ENCODE assay signal across 8 mouse cellular contexts in the genomic region with DNA sequence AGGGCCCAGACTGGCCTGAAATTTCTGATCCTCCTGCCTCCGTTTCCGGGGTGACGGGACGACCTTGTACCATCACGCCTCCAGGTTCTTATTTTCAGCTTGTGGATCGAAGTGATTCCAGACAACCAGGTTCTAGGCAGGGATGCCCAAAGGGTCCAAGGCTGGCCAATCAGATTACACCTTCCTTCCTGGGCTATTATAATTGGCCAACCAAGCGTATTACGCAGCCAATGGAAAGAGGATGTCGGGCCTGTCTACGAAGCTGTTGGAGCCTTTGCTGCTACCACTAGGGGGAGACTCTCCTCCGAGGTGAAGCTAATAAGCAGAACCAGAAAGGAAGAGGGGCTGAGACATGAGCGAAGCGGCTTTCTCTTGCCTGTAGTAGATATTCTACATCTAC. TPM values are rescaled to one million over a fixed set of nuclear protein-coding genes. Genes with fewer than 3 reads are reported as not detected.
DNase-seq lines count a peak whose midpoint lies in the region; ATAC-seq and TF ChIP-seq lines count a peak whose summit lies in the region.

No protein-coding gene starts in this region.

- 11% methylated on average over 13 of the region's 13 CpGs for WGBS in bone marrow, adult 2 months
- WGBS in embryonic facial prominence, embryonic 14.5 days, result 8% methylated on average over 13 of the region's 13 CpGs
- 10% methylated on average over 13 of the region's 13 CpGs for WGBS in heart, embryonic 12.5 days
- 8% methylated on average over 13 of the region's 13 CpGs for WGBS in kidney, embryonic 15.5 days
- WGBS in limb, embryonic 15.5 days, result 7% methylated on average over 13 of the region's 13 CpGs
- WGBS in midbrain, postnatal 0 days, result 3% methylated on average over 13 of the region's 13 CpGs

- no peaks in the 10 kb centered on the region for H3K9me3 ChIP-seq in embryonic facial prominence, embryonic 14.5 days (ENCODE audit: control insufficient read depth, low read length)
- no peaks in the 10 kb centered on the region for H3K9me3 ChIP-seq in heart, embryonic 12.5 days (replicated peaks)
- H3K9me3 ChIP-seq in kidney, embryonic 15.5 days (replicated peaks), result no peaks in the 10 kb centered on the region
- no peaks in the 10 kb centered on the region for H3K9me3 ChIP-seq in limb, embryonic 15.5 days
- no peaks in the 10 kb centered on the region for H3K9me3 ChIP-seq in midbrain, postnatal 0 days (ENCODE audit: low read length)

- H3K27me3 ChIP-seq in embryonic facial prominence, embryonic 14.5 days (replicated peaks; ENCODE audit: control insufficient read depth, insufficient read depth, low read length), result peaks cover 6% of the 10 kb centered on the region
- H3K27me3 ChIP-seq in heart, embryonic 12.5 days (replicated peaks), result peaks cover 15% of the 10 kb centered on the region
- H3K27me3 ChIP-seq in kidney, embryonic 15.5 days, result peaks cover 35% of the 10 kb centered on the region
- H3K27me3 ChIP-seq in limb, embryonic 15.5 days, result peaks cover 32% of the 10 kb centered on the region
- no peaks in the 10 kb centered on the region for H3K27me3 ChIP-seq in midbrain, postnatal 0 days (ENCODE audit: insufficient read depth, low read length)

- DNase-seq in embryonic facial prominence, embryonic 14.5 days (ENCODE audit: low spot score), result peak; percentile 94
- DNase-seq in midbrain, postnatal 0 days (ENCODE audit: low spot score), result peak; percentile 98
- DNase-seq in spleen, postnatal 4 days (ENCODE audit: low spot score in 2 of 2), result peak; percentile 70 to 83

- no peak overlapping the region for H3K27ac ChIP-seq in bone marrow, adult 2 months (ENCODE audit: control insufficient read depth, insufficient read depth, low read depth, low read length, poor library complexity)
- H3K27ac ChIP-seq in embryonic facial prominence, embryonic 14.5 days (replicated peaks; ENCODE audit: low read depth, low read length), result no peak overlapping the region
- H3K27ac ChIP-seq in heart, embryonic 12.5 days (ENCODE audit: poor library complexity, severe bottlenecking), result 0 out of 2 replicates have a peak overlapping the region, but pooled peaks have one; percentile 87
- H3K27ac ChIP-seq in kidney, embryonic 15.5 days, result no peak overlapping the region
- H3K27ac ChIP-seq in limb, embryonic 15.5 days, result no peak overlapping the region
- H3K27ac ChIP-seq in midbrain, postnatal 0 days (ENCODE audit: low read depth, low read length), result no peak overlapping the region; the same call in 1 of the 2 replicates

- H3K4me1 ChIP-seq in bone marrow, adult 2 months (ENCODE audit: control insufficient read depth, insufficient read depth, low read length), result no peaks in the 10 kb centered on the region; the same call in 1 of the 2 replicates
- H3K4me1 ChIP-seq in embryonic facial prominence, embryonic 14.5 days (ENCODE audit: control insufficient read depth, insufficient read depth, low read length), result peaks cover 8% of the 10 kb centered on the region; the same call in 1 of the 2 replicates
- H3K4me1 ChIP-seq in heart, embryonic 12.5 days (replicated peaks), result peaks cover 39% of the 10 kb centered on the region
- H3K4me1 ChIP-seq in kidney, embryonic 15.5 days, result peaks cover 22% of the 10 kb centered on the region
- H3K4me1 ChIP-seq in limb, embryonic 15.5 days, result peaks cover 11% of the 10 kb centered on the region
- H3K4me1 ChIP-seq in midbrain, postnatal 0 days (ENCODE audit: insufficient read depth, low read length), result no peaks in the 10 kb centered on the region

- no peak overlapping the region for H3K9ac ChIP-seq in embryonic facial prominence, embryonic 14.5 days (ENCODE audit: low read depth, low read length)
- H3K9ac ChIP-seq in heart, embryonic 12.5 days, result no peak overlapping the region
- H3K9ac ChIP-seq in kidney, embryonic 15.5 days, result no peak overlapping the region
- no peak overlapping the region for H3K9ac ChIP-seq in limb, embryonic 15.5 days
- H3K9ac ChIP-seq in midbrain, postnatal 0 days (replicated peaks; ENCODE audit: low read length, poor library complexity, severe bottlenecking), result no peak overlapping the region

- peak; percentile 85 for ATAC-seq in CD4-positive, CD25-positive, alpha-beta regulatory T cell, adult 4 months
- peak; percentile 84 for ATAC-seq in embryonic facial prominence, embryonic 14.5 days (ENCODE audit: low read depth)
- ATAC-seq in heart, embryonic 12.5 days (ENCODE audit: insufficient number of reproducible peaks, low FRiP score), result peak; percentile 42; the same call in 1 of the 2 replicates
- ATAC-seq in kidney, embryonic 15.5 days (replicated peaks; ENCODE audit: low FRiP score), result no peak; the same call in 1 of the 2 replicates
- peak; percentile 52; the same call in 1 of the 2 replicates for ATAC-seq in limb, embryonic 15.5 days (ENCODE audit: insufficient number of reproducible peaks, low FRiP score, low TSS enrichment, low read depth)
- peak; percentile 93 for ATAC-seq in midbrain, postnatal 0 days (ENCODE audit: low FRiP score)

- no peaks in the 10 kb centered on the region for H3K36me3 ChIP-seq in embryonic facial prominence, embryonic 14.5 days (ENCODE audit: control insufficient read depth, insufficient read depth, low read length)
- H3K36me3 ChIP-seq in heart, embryonic 12.5 days, result no peaks in the 10 kb centered on the region
- no peaks in the 10 kb centered on the region for H3K36me3 ChIP-seq in kidney, embryonic 15.5 days
- H3K36me3 ChIP-seq in limb, embryonic 15.5 days, result no peaks in the 10 kb centered on the region
- no peaks in the 10 kb centered on the region for H3K36me3 ChIP-seq in midbrain, postnatal 0 days (ENCODE audit: insufficient read depth, low read length)

- no peak overlapping the region for H3K4me3 ChIP-seq in bone marrow, adult 2 months (replicated peaks; ENCODE audit: control insufficient read depth, low read depth, low read length)
- peak overlapping the region; percentile 8; the same call in 1 of the 2 replicates for H3K4me3 ChIP-seq in embryonic facial prominence, embryonic 14.5 days (ENCODE audit: low read depth, low read length)
- 0 out of 2 replicates have a peak overlapping the region, but pooled peaks have one; percentile 4 for H3K4me3 ChIP-seq in heart, embryonic 12.5 days
- no peak overlapping the region for H3K4me3 ChIP-seq in kidney, embryonic 15.5 days (replicated peaks)
- H3K4me3 ChIP-seq in limb, embryonic 15.5 days, result no peak overlapping the region
- peak overlapping the region; percentile 21; the same call in 1 of the 2 replicates for H3K4me3 ChIP-seq in midbrain, postnatal 0 days (ENCODE audit: low read depth, low read length)

- TF ChIP-seq POLR2A in bone marrow, adult 2 months (IDR thresholded peaks at IDR 0.05; ENCODE audit: borderline replicate concordance, control insufficient read depth, low read depth, low read length), result no peak

- TF ChIP-seq CTCF in bone marrow, adult 2 months (IDR thresholded peaks at IDR 0.05; ENCODE audit: control insufficient read depth, insufficient read depth, low read length), result peak; percentile 86
- TF ChIP-seq CTCF in midbrain, postnatal 0 days (IDR thresholded peaks at IDR 0.05), result peak; percentile 99

- peak overlapping the region; percentile 26; the same call in 1 of the 2 replicates for H3K4me2 ChIP-seq in embryonic facial prominence, embryonic 14.5 days (ENCODE audit: low read depth, low read length)
- peak overlapping the region; percentile 33 for H3K4me2 ChIP-seq in heart, embryonic 12.5 days
- H3K4me2 ChIP-seq in kidney, embryonic 15.5 days, result peak overlapping the region; percentile 34
- no peak overlapping the region for H3K4me2 ChIP-seq in limb, embryonic 15.5 days
- H3K4me2 ChIP-seq in midbrain, postnatal 0 days (ENCODE audit: low read depth, low read length, poor library complexity, severe bottlenecking), result peak overlapping the region; percentile 46

RNA-seq across cellular contexts. Expression of gene Sdhaf1, which starts 8.2 kb away (rescaled TPM):
- polyA plus RNA-seq in CD4-positive, CD25-positive, alpha-beta regulatory T cell, adult 4 months (2017; shearing (Covaris generic)), result 1 to 10 TPM; 2.4 to 5.1 TPM
- 6.3 and 10.1 TPM in 2 replicates for polyA plus RNA-seq in bone marrow, adult 2 months (2011; ENCODE audit: insufficient read depth, insufficient read length, low replicate concordance, missing spikeins)
- 18.8 and 19.5 TPM in 2 replicates for polyA plus RNA-seq in embryonic facial prominence, embryonic 14.5 days (2014; fragmentation: Nextera tagmentation; extraction: Ambion mirVana)
- polyA plus RNA-seq in heart, embryonic 12.5 days (2016; fragmentation: Nextera tagmentation; extraction: Ambion mirVana), result 16.7 and 17.0 TPM in 2 replicates
- 17.3 and 18.7 TPM in 2 replicates for polyA plus RNA-seq in kidney, embryonic 15.5 days (2015; fragmentation: Nextera tagmentation; extraction: Ambion mirVana)
- polyA plus RNA-seq in limb, embryonic 15.5 days (2015; fragmentation: Nextera tagmentation; extraction: Ambion mirVana), result 13.7 and 18.8 TPM in 2 replicates
- total RNA-seq in midbrain, postnatal 0 days (2014; rRNA removed), result 11.5 and 14.7 TPM in 2 replicates
- 16.5 and 16.8 TPM in 2 replicates for polyA plus RNA-seq in midbrain, postnatal 0 days (2015; fragmentation: Nextera tagmentation; extraction: Ambion mirVana)

RNA-seq across cellular contexts. Expression of gene E130208F15Rik, which starts 10.3 kb away (rescaled TPM):
- not detected for polyA plus RNA-seq in CD4-positive, CD25-positive, alpha-beta regulatory T cell, adult 4 months (2017; shearing (Covaris generic))
- polyA plus RNA-seq in bone marrow, adult 2 months (2011; ENCODE audit: insufficient read depth, insufficient read length, low replicate concordance, missing spikeins), result 0.56 TPM in 1 of 2 replicates, not detected in the other
- polyA plus RNA-seq in embryonic facial prominence, embryonic 14.5 days (2014; fragmentation: Nextera tagmentation; extraction: Ambion mirVana), result not detected in 2 replicates
- polyA plus RNA-seq in heart, embryonic 12.5 days (2016; fragmentation: Nextera tagmentation; extraction: Ambion mirVana), result 1.7 and 2.9 TPM in 2 replicates
- 2.6 TPM in 1 of 2 replicates, not detected in the other for polyA plus RNA-seq in kidney, embryonic 15.5 days (2015; fragmentation: Nextera tagmentation; extraction: Ambion mirVana)
- polyA plus RNA-seq in limb, embryonic 15.5 days (2015; fragmentation: Nextera tagmentation; extraction: Ambion mirVana), result 3.4 TPM in 1 of 2 replicates, not detected in the other
- 0.05 and 0.19 TPM in 2 replicates for total RNA-seq in midbrain, postnatal 0 days (2014; rRNA removed)
- not detected in 2 replicates for polyA plus RNA-seq in midbrain, postnatal 0 days (2015; fragmentation: Nextera tagmentation; extraction: Ambion mirVana)

RNA-seq across cellular contexts. Expression of gene Syne4, which starts 17.3 kb away (rescaled TPM):
- 10 to 100 TPM in 1 of 2 experiments, 1 to 10 TPM in 1; 9.2 to 16.8 TPM for polyA plus RNA-seq in CD4-positive, CD25-positive, alpha-beta regulatory T cell, adult 4 months (2017; shearing (Covaris generic))
- polyA plus RNA-seq in bone marrow, adult 2 months (2011; ENCODE audit: insufficient read depth, insufficient read length, low replicate concordance, missing spikeins), result 1.3 and 8.9 TPM in 2 replicates
- polyA plus RNA-seq in embryonic facial prominence, embryonic 14.5 days (2014; fragmentation: Nextera tagmentation; extraction: Ambion mirVana), result 25.4 and 35.4 TPM in 2 replicates
- polyA plus RNA-seq in heart, embryonic 12.5 days (2016; fragmentation: Nextera tagmentation; extraction: Ambion mirVana), result 18.4 and 19.5 TPM in 2 replicates
- polyA plus RNA-seq in kidney, embryonic 15.5 days (2015; fragmentation: Nextera tagmentation; extraction: Ambion mirVana), result 88.2 and 97.7 TPM in 2 replicates
- 37.1 and 42.8 TPM in 2 replicates for polyA plus RNA-seq in limb, embryonic 15.5 days (2015; fragmentation: Nextera tagmentation; extraction: Ambion mirVana)
- total RNA-seq in midbrain, postnatal 0 days (2014; rRNA removed), result 7.3 and 14.1 TPM in 2 replicates
- polyA plus RNA-seq in midbrain, postnatal 0 days (2015; fragmentation: Nextera tagmentation; extraction: Ambion mirVana), result 11.7 and 13.6 TPM in 2 replicates

RNA-seq across cellular contexts. Expression of gene Alkbh6, which starts 23.4 kb away (rescaled TPM):
- 100 to 1,000 TPM; 179 to 205 TPM for polyA plus RNA-seq in CD4-positive, CD25-positive, alpha-beta regulatory T cell, adult 4 months (2017; shearing (Covaris generic))
- 11.7 and 23.3 TPM in 2 replicates for polyA plus RNA-seq in bone marrow, adult 2 months (2011; ENCODE audit: insufficient read depth, insufficient read length, low replicate concordance, missing spikeins)
- polyA plus RNA-seq in embryonic facial prominence, embryonic 14.5 days (2014; fragmentation: Nextera tagmentation; extraction: Ambion mirVana), result 69.4 and 72.3 TPM in 2 replicates
- 56.8 and 59.0 TPM in 2 replicates for polyA plus RNA-seq in heart, embryonic 12.5 days (2016; fragmentation: Nextera tagmentation; extraction: Ambion mirVana)
- 94.7 and 95.7 TPM in 2 replicates for polyA plus RNA-seq in kidney, embryonic 15.5 days (2015; fragmentation: Nextera tagmentation; extraction: Ambion mirVana)
- polyA plus RNA-seq in limb, embryonic 15.5 days (2015; fragmentation: Nextera tagmentation; extraction: Ambion mirVana), result 80.8 and 82.0 TPM in 2 replicates
- total RNA-seq in midbrain, postnatal 0 days (2014; rRNA removed), result 76.1 and 121 TPM in 2 replicates
- 129 and 140 TPM in 2 replicates for polyA plus RNA-seq in midbrain, postnatal 0 days (2015; fragmentation: Nextera tagmentation; extraction: Ambion mirVana)

RNA-seq across cellular contexts. Expression of gene Lrfn3, which starts 30.7 kb away (rescaled TPM):
- polyA plus RNA-seq in CD4-positive, CD25-positive, alpha-beta regulatory T cell, adult 4 months (2017; shearing (Covaris generic)), result not detected
- polyA plus RNA-seq in bone marrow, adult 2 months (2011; ENCODE audit: insufficient read depth, insufficient read length, low replicate concordance, missing spikeins), result 0.45 and 0.70 TPM in 2 replicates
- polyA plus RNA-seq in embryonic facial prominence, embryonic 14.5 days (2014; fragmentation: Nextera tagmentation; extraction: Ambion mirVana), result 4.2 and 4.7 TPM in 2 replicates
- polyA plus RNA-seq in heart, embryonic 12.5 days (2016; fragmentation: Nextera tagmentation; extraction: Ambion mirVana), result 2.3 and 2.8 TPM in 2 replicates
- 6.5 and 7.2 TPM in 2 replicates for polyA plus RNA-seq in kidney, embryonic 15.5 days (2015; fragmentation: Nextera tagmentation; extraction: Ambion mirVana)
- polyA plus RNA-seq in limb, embryonic 15.5 days (2015; fragmentation: Nextera tagmentation; extraction: Ambion mirVana), result 4.1 and 5.1 TPM in 2 replicates
- 44.8 and 47.5 TPM in 2 replicates for total RNA-seq in midbrain, postnatal 0 days (2014; rRNA removed)
- polyA plus RNA-seq in midbrain, postnatal 0 days (2015; fragmentation: Nextera tagmentation; extraction: Ambion mirVana), result 22.1 and 24.8 TPM in 2 replicates

Comparison
In these comparisons a context has a peak if more than half of its experiments do, and no peak if none do; other contexts are left out.
1. H3K4me3 ChIP-seq: peak in embryonic facial prominence, embryonic 14.5 days (single experiment), heart, embryonic 12.5 days (single experiment) and midbrain, postnatal 0 days (single experiment); none in bone marrow, adult 2 months (single experiment), kidney, embryonic 15.5 days (single experiment) and limb, embryonic 15.5 days (single experiment).
2. Peak in every context shown above with its lines, with median percentiles within 50 percentile points of each other: DNase-seq.